Mouse (Mus musculus): ENCODE results near the gene Ctf2. TPM values are rescaled to one million over a fixed set of nuclear protein-coding genes. Genes with fewer than 3 reads are reported as not detected.

Ctf2 gene
- polyA plus RNA-seq, 1 experiment from 2014 or later, result 0.23 TPM

DNA sequence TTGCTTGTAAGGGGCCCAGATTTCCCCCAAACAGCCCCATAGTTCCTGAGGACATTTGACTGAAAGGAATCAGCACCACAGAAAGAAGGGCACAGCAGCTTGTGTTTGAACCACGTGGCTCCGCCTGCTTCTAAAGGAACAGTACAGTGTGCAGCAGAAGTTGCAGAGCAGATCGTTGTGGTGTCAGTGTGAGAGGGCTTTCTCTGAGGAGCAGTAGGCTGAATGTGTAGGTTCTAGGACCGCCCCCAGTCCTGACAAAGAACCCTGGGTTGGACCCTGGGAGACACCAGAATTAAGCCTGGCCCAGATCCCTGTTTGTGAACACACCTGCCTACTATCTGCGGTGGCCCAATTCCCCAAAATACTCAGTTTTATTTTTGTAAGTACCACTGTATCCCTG is 39.3 kb upstream of the Ctf2 start:
- H3K4me2 ChIP-seq (ENCODE audit: low read depth, low read length), result peak overlapping the region; percentile 96
- peaks cover 18% of the 10 kb centered on the region for H3K4me1 ChIP-seq (replicated peaks; ENCODE audit: control insufficient read depth, insufficient read depth, low read length)
- H3K4me3 ChIP-seq (ENCODE audit: low read length), result no peak overlapping the region; the same call in 1 of the 2 replicates
- no peaks in the 10 kb centered on the region for H3K9me3 ChIP-seq (ENCODE audit: control insufficient read depth, low read length)
- peaks cover 11% of the 10 kb centered on the region for H3K36me3 ChIP-seq (ENCODE audit: control insufficient read depth, insufficient read depth, low read length)
- ATAC-seq (ENCODE audit: low read depth), result no peak
- H3K9ac ChIP-seq (ENCODE audit: low read length), result peak overlapping the region; percentile 92
- no peaks in the 10 kb centered on the region for H3K27me3 ChIP-seq (ENCODE audit: control insufficient read depth, insufficient read depth, low read depth, low read length)
- whole genome bisulfite sequencing, result 65% methylated on average over 5 of the region's 5 CpGs
- H3K27ac ChIP-seq (ENCODE audit: low read length), result no peak overlapping the region

DNA sequence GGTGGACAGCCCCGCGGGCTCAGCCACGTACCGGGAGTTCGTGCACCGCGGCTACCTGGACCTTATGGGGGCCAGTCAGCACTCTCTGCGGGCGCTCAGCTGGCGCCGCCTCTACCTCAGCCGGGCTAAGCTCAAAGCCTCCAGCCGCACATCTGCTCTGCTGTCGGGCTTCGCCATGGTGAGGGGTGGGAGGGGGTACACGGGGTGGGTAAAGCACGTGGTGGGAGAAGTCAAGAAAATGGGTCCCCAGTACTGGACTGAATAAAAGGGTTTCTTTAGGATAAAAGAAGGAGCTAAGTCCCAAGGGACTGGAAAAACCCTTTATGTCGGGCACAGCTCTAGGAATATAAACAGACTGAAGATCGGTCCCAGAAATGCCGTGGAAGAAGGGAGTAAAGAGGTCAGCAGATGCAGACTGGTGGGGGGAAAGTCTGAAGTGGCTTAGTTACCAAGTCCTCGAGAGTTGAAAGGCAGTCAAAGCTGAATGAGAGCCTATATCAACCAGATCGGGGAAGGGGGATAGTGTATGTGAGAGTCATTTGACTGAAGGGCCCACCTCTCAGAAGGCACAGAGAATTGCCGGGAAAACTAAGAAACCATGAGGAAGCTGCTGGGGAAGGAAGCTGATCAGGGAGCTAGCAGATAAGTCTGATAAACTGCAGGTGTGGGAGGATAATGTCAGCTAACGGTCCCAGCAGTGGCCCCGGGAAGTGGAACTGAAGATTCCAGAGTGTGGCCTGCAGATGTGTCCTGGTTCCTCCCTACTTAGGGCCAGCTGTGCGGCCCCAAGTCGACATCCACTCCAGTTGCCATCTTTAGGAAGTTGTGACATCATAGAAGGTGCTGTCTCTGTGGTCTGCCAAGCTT is 38.3 kb upstream of the Ctf2 start:
- H3K4me2 ChIP-seq (ENCODE audit: low read depth, low read length), result peak overlapping the region; percentile 96
- H3K27ac ChIP-seq (ENCODE audit: low read length), result peak overlapping the region; percentile 97
- H3K9me3 ChIP-seq (ENCODE audit: control insufficient read depth, low read length), result no peaks in the 10 kb centered on the region
- H3K27me3 ChIP-seq (ENCODE audit: control insufficient read depth, insufficient read depth, low read depth, low read length), result no peaks in the 10 kb centered on the region
- under 1% methylated on average over 27 of the region's 27 CpGs for WGBS
- peaks cover 14% of the 10 kb centered on the region for H3K36me3 ChIP-seq (ENCODE audit: control insufficient read depth, insufficient read depth, low read length)
- H3K9ac ChIP-seq (ENCODE audit: low read length), result peak overlapping the region; percentile 92
- H3K4me1 ChIP-seq (replicated peaks; ENCODE audit: control insufficient read depth, insufficient read depth, low read length), result peaks cover 13% of the 10 kb centered on the region
- ATAC-seq (ENCODE audit: low read depth), result peak; percentile 21; the same call in 1 of the 2 replicates
- H3K4me3 ChIP-seq (ENCODE audit: low read length), result peak overlapping the region; percentile 81

DNA sequence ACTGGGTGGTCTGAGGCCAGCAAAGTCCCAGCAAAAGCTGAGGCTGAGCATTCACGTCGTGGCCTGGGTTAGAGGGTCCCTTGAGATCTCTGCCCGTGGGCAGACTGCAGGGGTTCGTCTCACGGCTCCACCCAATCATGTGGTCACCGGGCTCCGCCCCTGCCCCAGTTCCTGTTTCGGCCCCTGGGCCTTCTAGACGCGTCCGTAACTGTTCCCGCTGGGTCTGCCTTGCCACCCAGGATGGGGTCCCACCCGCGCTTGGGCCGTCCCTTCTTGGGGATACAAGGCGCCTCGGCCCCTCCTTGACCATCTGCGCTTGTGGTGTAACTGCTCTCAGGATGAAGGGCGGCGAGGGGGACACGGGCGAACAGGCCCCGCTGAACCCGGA is 37.7 kb upstream of the Ctf2 start, which contains the start of gene Orai3:
Gene Orai3, plus strand, starts transcription at position 165 of the 388 bp plus-strand sequence.
- under 1% methylated on average over 24 of the region's 24 CpGs for WGBS
- Histone ChIP-seq H3K9me3 (ENCODE audit: control insufficient read depth, low read length) (no peaks in the 10 kb centered on the region), H3K4me2 (ENCODE audit: low read depth, low read length) (peak within 1 kb of the TSS; percentile 96), H3K27me3 (ENCODE audit: control insufficient read depth, insufficient read depth, low read depth, low read length) (no peaks in the 10 kb centered on the region), H3K4me1 (replicated peaks; ENCODE audit: control insufficient read depth, insufficient read depth, low read length) (peaks cover 13% of the 10 kb centered on the region), H3K36me3 (ENCODE audit: control insufficient read depth, insufficient read depth, low read length) (peaks cover 17% of the 10 kb centered on the region), H3K4me3 (ENCODE audit: low read length) (peak within 1 kb of the TSS; percentile 81), H3K9ac (ENCODE audit: low read length) (peak within 1 kb of the TSS; percentile 92), H3K27ac (ENCODE audit: low read length) (peak within 1 kb of the TSS; percentile 97)
- peak; percentile 90 for ATAC-seq (ENCODE audit: low read depth)

DNA sequence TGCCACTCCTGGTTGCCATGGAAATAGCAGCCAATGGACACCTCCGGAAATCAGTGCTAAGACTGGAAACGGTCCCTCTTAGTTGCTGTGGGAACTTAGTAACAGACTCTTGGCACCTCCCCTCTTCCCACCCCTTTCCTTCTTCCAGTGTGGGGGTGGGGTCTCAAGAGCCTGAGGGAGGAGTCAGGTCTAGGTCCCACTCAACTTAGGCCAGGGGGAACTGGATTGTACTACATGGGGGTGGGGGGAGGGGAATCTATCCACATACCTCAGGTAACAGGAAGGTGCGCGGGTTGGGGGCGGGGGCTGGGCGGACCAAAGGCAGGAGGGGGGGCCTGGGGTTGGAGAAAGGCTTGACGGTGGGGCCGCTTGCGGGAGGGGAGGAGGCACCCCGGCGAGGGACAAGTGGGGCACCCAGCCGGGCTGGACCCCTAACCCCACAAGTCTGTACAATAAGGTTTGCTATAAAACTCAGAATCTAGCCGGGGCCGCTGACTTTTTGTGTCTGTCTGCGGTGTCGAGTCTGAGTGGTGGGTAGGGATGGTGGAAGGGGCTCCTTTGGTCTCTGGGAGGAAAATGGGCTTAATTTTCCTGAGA is 37.1 kb upstream of the Ctf2 start:
- Histone ChIP-seq H3K4me3 (ENCODE audit: low read length) (peak overlapping the region; percentile 81), H3K27me3 (ENCODE audit: control insufficient read depth, insufficient read depth, low read depth, low read length) (no peaks in the 10 kb centered on the region), H3K9ac (ENCODE audit: low read length) (peak overlapping the region; percentile 92), H3K36me3 (ENCODE audit: control insufficient read depth, insufficient read depth, low read length) (peaks cover 18% of the 10 kb centered on the region), H3K27ac (ENCODE audit: low read length) (peak overlapping the region; percentile 97), H3K4me2 (ENCODE audit: low read depth, low read length) (peak overlapping the region; percentile 96), H3K4me1 (replicated peaks; ENCODE audit: control insufficient read depth, insufficient read depth, low read length) (peaks cover 13% of the 10 kb centered on the region), H3K9me3 (ENCODE audit: control insufficient read depth, low read length) (no peaks in the 10 kb centered on the region)
- ATAC-seq (ENCODE audit: low read depth), result peak; percentile 92
- 2% methylated on average over 16 of the region's 16 CpGs for WGBS

DNA sequence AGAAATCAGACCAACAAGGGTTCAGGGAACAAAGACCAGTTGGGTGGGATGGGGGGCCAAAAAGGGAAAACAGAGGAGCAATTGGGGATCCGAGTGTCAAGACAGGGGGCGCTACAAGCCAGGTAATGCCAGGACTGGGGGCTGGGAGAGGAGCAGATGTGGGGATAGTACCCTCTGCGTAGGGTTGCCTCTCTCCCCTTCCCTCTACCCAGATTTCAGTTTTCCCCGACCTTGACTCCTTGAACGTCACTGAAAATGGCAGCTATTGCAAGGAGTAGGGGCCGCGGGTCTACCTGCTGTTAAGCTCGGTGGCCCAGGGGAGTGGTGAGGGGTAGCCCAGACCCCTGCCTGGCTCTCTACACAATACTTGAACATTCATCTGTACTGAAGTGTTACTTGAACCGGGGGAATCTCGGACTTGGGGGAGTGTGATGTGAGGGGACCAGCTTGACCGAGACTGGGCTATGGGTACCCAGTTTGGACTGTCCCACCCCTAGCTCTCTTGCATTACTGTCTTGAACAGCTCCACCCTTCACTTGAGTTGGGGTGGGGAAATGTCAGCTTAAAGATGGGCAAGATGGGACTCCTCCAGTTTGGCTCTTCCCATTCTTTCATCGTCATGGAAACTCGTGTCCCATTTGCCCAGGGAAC is 36.5 kb upstream of the Ctf2 start:
- no peak for ATAC-seq (ENCODE audit: low read depth)
- 47% methylated on average over 13 of the region's 13 CpGs for WGBS
- Histone ChIP-seq H3K27me3 (ENCODE audit: control insufficient read depth, insufficient read depth, low read depth, low read length) (no peaks in the 10 kb centered on the region), H3K4me1 (replicated peaks; ENCODE audit: control insufficient read depth, insufficient read depth, low read length) (peaks cover 13% of the 10 kb centered on the region), H3K4me3 (ENCODE audit: low read length) (no peak overlapping the region), H3K9me3 (ENCODE audit: control insufficient read depth, low read length) (no peaks in the 10 kb centered on the region), H3K4me2 (ENCODE audit: low read depth, low read length) (no peak overlapping the region), H3K27ac (ENCODE audit: low read length) (peak overlapping the region; percentile 1; the same call in 1 of the 2 replicates), H3K9ac (ENCODE audit: low read length) (no peak overlapping the region), H3K36me3 (ENCODE audit: control insufficient read depth, insufficient read depth, low read length) (peaks cover 23% of the 10 kb centered on the region)

DNA sequence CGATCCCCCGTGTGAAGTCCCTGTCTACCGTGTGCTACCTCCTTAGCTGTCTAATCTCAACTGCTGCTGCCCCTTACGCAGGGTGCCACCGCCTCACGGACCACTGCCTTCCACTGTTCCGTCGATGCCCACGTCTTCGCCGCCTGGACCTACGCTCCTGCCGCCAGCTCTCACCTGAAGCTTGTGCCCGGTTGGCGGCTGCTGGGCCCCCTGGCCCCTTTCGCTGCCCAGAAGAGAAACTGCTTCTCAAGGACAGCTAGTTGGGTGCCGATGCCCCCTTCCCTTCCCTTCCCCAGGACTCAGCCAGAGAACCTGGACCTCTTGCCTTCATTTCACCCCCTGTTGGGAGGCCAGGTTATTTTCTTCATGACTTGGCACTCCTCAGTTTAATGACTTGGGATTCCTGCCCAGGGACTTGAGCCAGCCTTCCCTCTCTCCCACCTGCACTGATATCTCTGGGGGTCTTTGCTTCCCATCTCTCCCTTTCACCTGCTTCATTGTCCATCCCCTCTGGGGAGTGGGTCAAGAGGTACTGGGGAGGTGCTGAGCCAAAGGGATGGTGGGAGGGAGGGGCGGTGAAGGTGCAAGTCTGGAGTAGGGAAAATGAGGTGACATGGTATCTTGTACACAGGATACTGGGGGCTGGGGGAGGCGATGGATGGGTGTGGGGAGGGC is 35.8 kb upstream of the Ctf2 start:
- Histone ChIP-seq H3K4me3 (ENCODE audit: low read length) (no peak overlapping the region), H3K4me2 (ENCODE audit: low read depth, low read length) (no peak overlapping the region), H3K36me3 (ENCODE audit: control insufficient read depth, insufficient read depth, low read length) (peaks cover 27% of the 10 kb centered on the region), H3K27me3 (ENCODE audit: control insufficient read depth, insufficient read depth, low read depth, low read length) (no peaks in the 10 kb centered on the region), H3K4me1 (replicated peaks; ENCODE audit: control insufficient read depth, insufficient read depth, low read length) (peaks cover 13% of the 10 kb centered on the region), H3K27ac (ENCODE audit: low read length) (no peak overlapping the region), H3K9me3 (ENCODE audit: control insufficient read depth, low read length) (no peaks in the 10 kb centered on the region), H3K9ac (ENCODE audit: low read length) (no peak overlapping the region)
- ATAC-seq (ENCODE audit: low read depth), result no peak
- 90% methylated on average over 19 of the region's 19 CpGs for WGBS

DNA sequence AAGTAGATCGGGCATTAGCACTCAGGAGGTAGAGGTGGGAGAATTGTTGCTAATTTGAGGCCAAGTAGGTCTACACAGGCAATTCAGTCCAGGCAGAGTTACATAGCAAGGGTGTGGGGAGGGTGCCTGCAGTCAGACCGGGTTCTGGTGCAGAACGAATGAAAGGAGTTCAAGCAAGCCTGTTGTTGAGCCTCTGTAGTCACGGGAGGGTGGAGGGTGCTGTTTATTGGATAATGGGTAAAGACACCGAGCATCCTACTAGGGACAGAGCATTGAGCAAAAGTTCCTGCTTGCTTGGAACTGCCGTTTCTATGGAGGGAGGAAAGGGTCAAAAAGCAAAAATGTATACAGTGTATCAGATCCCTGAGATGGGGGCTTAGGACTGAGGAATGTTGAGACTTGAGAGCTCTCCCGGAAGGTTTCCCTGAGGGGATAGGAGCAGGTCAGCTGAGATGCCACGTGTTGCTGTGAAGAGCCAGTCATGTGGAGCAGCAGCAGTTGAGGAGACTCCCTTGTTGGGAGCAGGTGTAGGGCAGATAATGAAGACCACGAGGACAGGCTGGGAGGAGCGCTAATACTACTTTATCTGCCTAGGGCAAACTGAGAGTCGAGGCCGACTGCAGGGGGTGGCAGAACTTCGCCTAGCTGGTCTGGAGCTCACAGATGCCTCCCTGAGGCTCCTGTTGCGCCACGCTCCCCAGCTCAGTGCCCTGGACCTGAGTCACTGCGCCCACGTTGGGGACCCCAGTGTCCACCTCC is 35.1 kb upstream of the Ctf2 start:
- Histone ChIP-seq H3K4me2 (ENCODE audit: low read depth, low read length) (no peak overlapping the region), H3K36me3 (ENCODE audit: control insufficient read depth, insufficient read depth, low read length) (peaks cover 29% of the 10 kb centered on the region), H3K27me3 (ENCODE audit: control insufficient read depth, insufficient read depth, low read depth, low read length) (no peaks in the 10 kb centered on the region), H3K4me1 (replicated peaks; ENCODE audit: control insufficient read depth, insufficient read depth, low read length) (peaks cover 13% of the 10 kb centered on the region), H3K4me3 (ENCODE audit: low read length) (no peak overlapping the region), H3K27ac (ENCODE audit: low read length) (no peak overlapping the region), H3K9me3 (ENCODE audit: control insufficient read depth, low read length) (no peaks in the 10 kb centered on the region), H3K9ac (ENCODE audit: low read length) (no peak overlapping the region)
- WGBS, result 71% methylated on average over 17 of the region's 17 CpGs
- ATAC-seq (ENCODE audit: low read depth), result no peak

DNA sequence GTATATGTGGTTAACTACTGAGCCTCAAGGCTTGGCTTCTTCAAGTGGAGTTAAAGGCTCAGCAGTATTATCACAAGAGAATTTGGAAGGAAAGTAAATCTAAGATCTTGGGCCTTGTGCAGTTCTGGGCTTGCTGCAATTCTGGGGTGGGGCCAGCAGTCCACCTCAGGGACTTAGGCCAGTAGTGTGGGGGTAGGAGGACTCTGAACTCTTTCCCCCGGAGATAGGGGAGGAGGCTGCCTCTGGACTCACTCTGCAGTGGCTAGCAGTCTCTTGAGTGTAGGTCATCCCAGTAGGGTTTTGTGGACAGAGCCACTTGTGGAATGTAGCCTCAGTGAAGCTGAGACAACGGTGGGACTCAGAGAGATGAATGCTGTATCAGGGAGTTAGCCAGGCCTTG is 33.8 kb upstream of the Ctf2 start:
- Histone ChIP-seq H3K9ac (ENCODE audit: low read length) (no peak overlapping the region), H3K4me1 (replicated peaks; ENCODE audit: control insufficient read depth, insufficient read depth, low read length) (peaks cover 9% of the 10 kb centered on the region), H3K36me3 (ENCODE audit: control insufficient read depth, insufficient read depth, low read length) (peaks cover 29% of the 10 kb centered on the region), H3K27me3 (ENCODE audit: control insufficient read depth, insufficient read depth, low read depth, low read length) (no peaks in the 10 kb centered on the region), H3K4me3 (ENCODE audit: low read length) (no peak overlapping the region), H3K9me3 (ENCODE audit: control insufficient read depth, low read length) (no peaks in the 10 kb centered on the region), H3K4me2 (ENCODE audit: low read depth, low read length) (no peak overlapping the region), H3K27ac (ENCODE audit: low read length) (no peak overlapping the region)
- ATAC-seq (ENCODE audit: low read depth), result no peak
- 69% methylated on average over 2 of the region's 2 CpGs for WGBS

Data from lung, embryonic 16.5 days (tissue).